In the genomic region with DNA sequence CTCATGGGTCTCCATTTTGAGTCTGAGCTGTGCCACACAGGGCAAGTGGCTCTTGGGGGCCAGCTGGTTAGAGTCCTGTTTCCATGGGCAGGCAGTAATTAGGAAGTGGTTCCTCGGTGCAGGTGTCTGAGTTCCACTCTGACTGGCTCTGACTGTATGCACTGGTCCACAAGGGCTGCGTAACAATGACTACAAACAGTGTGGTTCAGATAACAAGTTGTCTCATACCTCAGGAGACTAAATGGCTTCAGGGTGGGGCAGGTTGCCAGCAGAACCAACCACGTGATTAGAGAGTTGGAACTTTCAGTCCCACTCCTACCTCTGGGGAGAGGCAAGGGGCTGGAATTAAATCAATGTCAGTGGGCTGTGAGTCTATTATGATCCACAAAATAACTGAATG, we compare ENCODE assay signal across 10 mouse cellular contexts. TPM values are rescaled to one million over a fixed set of nuclear protein-coding genes. Genes with fewer than 3 reads are reported as not detected.
DNase-seq lines count a peak whose midpoint lies in the region; ATAC-seq and TF ChIP-seq lines count a peak whose summit lies in the region.
"Had no signal": no experiment of that assay in that cellular context is flagged by ENCODE, and none has a peak within 500 bp of the region (broad histone marks: within the 10 kb centered on the region; RNA-seq: fewer than 3 reads in every experiment).

No protein-coding gene starts in this region.

- peaks cover 12% of the 10 kb centered on the region for H3K4me1 ChIP-seq in kidney, embryonic 16.5 days (ENCODE audit: insufficient read depth, low read length)
- H3K4me1 ChIP-seq in intestine, embryonic 16.5 days (ENCODE audit: control insufficient read depth, insufficient read depth, low read length): peaks cover 31% of the 10 kb centered on the region
- peaks cover 4% of the 10 kb centered on the region; the same call in 1 of the 2 replicates for H3K4me1 ChIP-seq in forebrain, postnatal 0 days (ENCODE audit: insufficient read depth)

- WGBS in kidney, embryonic 16.5 days: 69% methylated on average over 3 of the region's 3 CpGs
- WGBS in intestine, embryonic 16.5 days: 55% methylated on average over 3 of the region's 3 CpGs
- WGBS in forebrain, postnatal 0 days: 67% methylated on average over 3 of the region's 3 CpGs

- no peak for TF ChIP-seq CTCF in forebrain, postnatal 0 days (IDR thresholded peaks at IDR 0.05; ENCODE audit: low read depth)

- ATAC-seq in kidney, embryonic 16.5 days (ENCODE audit: low FRiP score, low TSS enrichment): no peak
- peak; percentile 74 for ATAC-seq in intestine, embryonic 16.5 days
- peak; percentile 91 for ATAC-seq in megakaryocyte-erythroid progenitor cell, adult 5-6 weeks (replicated peaks; ENCODE audit: low FRiP score, low TSS enrichment, poor library complexity, severe bottlenecking)
- ATAC-seq in forebrain, postnatal 0 days: no peak

- no peaks in the 10 kb centered on the region for H3K9me3 ChIP-seq in kidney, embryonic 16.5 days (ENCODE audit: low read length)
- H3K9me3 ChIP-seq in intestine, embryonic 16.5 days (ENCODE audit: control insufficient read depth, low read length): no peaks in the 10 kb centered on the region
- H3K9me3 ChIP-seq in forebrain, postnatal 0 days (ENCODE audit: low read length): no peaks in the 10 kb centered on the region
- H3K9me3 ChIP-seq: hindbrain, embryonic 15.5 days had no signal

- no peak overlapping the region for H3K9ac ChIP-seq in kidney, embryonic 16.5 days (replicated peaks; ENCODE audit: low read length)
- no peak overlapping the region for H3K9ac ChIP-seq in intestine, embryonic 16.5 days (ENCODE audit: low read depth, low read length)
- H3K9ac ChIP-seq in forebrain, postnatal 0 days: no peak overlapping the region
- H3K9ac ChIP-seq: hindbrain, embryonic 15.5 days had no signal

- peak; percentile 58 for DNase-seq in kidney, adult 11 months
- peak; percentile 22 for DNase-seq in ES-CJ7 (ENCODE audit: low read depth, low spot score)
- no peak for DNase-seq in left cerebral cortex, adult 11 months (ENCODE audit: low spot score)
- no peak for DNase-seq in forebrain, postnatal 0 days
- DNase-seq in gastrocnemius, postnatal 10 days: no peak
- DNase-seq: cerebellum, adult 9-11 months had no signal

- no peak overlapping the region for H3K4me2 ChIP-seq in kidney, embryonic 16.5 days (replicated peaks; ENCODE audit: low read depth, low read length)
- H3K4me2 ChIP-seq in intestine, embryonic 16.5 days (ENCODE audit: low read depth, low read length): no peak overlapping the region
- no peak overlapping the region for H3K4me2 ChIP-seq in forebrain, postnatal 0 days (ENCODE audit: low read depth)
- H3K4me2 ChIP-seq: hindbrain, embryonic 15.5 days had no signal

- no peaks in the 10 kb centered on the region for H3K27me3 ChIP-seq in kidney, embryonic 16.5 days (ENCODE audit: insufficient read depth, low read length)
- H3K27me3 ChIP-seq in intestine, embryonic 16.5 days (replicated peaks; ENCODE audit: control insufficient read depth, insufficient read depth, low read length): no peaks in the 10 kb centered on the region
- no peaks in the 10 kb centered on the region for H3K27me3 ChIP-seq in forebrain, postnatal 0 days (ENCODE audit: insufficient read depth, low read length)
- H3K27me3 ChIP-seq: hindbrain, embryonic 15.5 days had no signal

- H3K27ac ChIP-seq in kidney, embryonic 16.5 days (ENCODE audit: low read length): no peak overlapping the region
- no peak overlapping the region for H3K27ac ChIP-seq in intestine, embryonic 16.5 days (ENCODE audit: low read length)
- H3K27ac ChIP-seq in forebrain, postnatal 0 days (ENCODE audit: low read depth, low read length): no peak overlapping the region
- H3K27ac ChIP-seq: hindbrain, embryonic 15.5 days had no signal

- no peak overlapping the region for H3K4me3 ChIP-seq in kidney, embryonic 16.5 days (ENCODE audit: low read length)
- no peak overlapping the region for H3K4me3 ChIP-seq in intestine, embryonic 16.5 days (ENCODE audit: low read length)
- H3K4me3 ChIP-seq in forebrain, postnatal 0 days (ENCODE audit: low read depth, low read length): no peak overlapping the region
- H3K4me3 ChIP-seq: hindbrain, embryonic 15.5 days had no signal

- H3K36me3 ChIP-seq in kidney, embryonic 16.5 days (ENCODE audit: insufficient read depth, low read length): no peaks in the 10 kb centered on the region
- H3K36me3 ChIP-seq in intestine, embryonic 16.5 days (ENCODE audit: control insufficient read depth, insufficient read depth, low read length): no peaks in the 10 kb centered on the region
- 0 out of 2 replicates have a peak, but pooled peaks cover 3% of the 10 kb centered on the region for H3K36me3 ChIP-seq in forebrain, postnatal 0 days (ENCODE audit: insufficient read depth)
- H3K36me3 ChIP-seq: hindbrain, embryonic 15.5 days had no signal

RNA-seq across cellular contexts. Expression of a gene that starts 59.0 kb away (rescaled TPM):
- polyA plus RNA-seq in kidney, embryonic 16.5 days (2015; fragmentation: Nextera tagmentation; extraction: Ambion mirVana): 6.8 and 8.4 TPM in 2 replicates
- 18.5 and 20.1 TPM in 2 replicates for polyA plus RNA-seq in intestine, embryonic 16.5 days (2015; fragmentation: Nextera tagmentation; extraction: Ambion mirVana)
- total RNA-seq in megakaryocyte-erythroid progenitor cell, adult 5-6 weeks (2014; fragmentation: Nextera tagmentation): 4.0 and 5.5 TPM in 2 replicates
- 1.4 and 6.9 TPM in 2 replicates for total RNA-seq in megakaryocyte-erythroid progenitor cell, adult 5-6 weeks (2017)
- 44.9 and 49.6 TPM in 2 replicates for total RNA-seq in forebrain, postnatal 0 days (2014; rRNA removed)
- 6.9 and 10.1 TPM in 2 replicates for polyA plus RNA-seq in forebrain, postnatal 0 days (2015; fragmentation: Nextera tagmentation; extraction: Ambion mirVana)
- total RNA-seq in gastrocnemius, postnatal 10 days (2021): 1 to 10 TPM; 4.2 to 6.4 TPM

Comparison
In these comparisons a context has a peak if more than half of its experiments do, and no peak if none do; other contexts are left out.
1. DNase-seq: peak in kidney, adult 11 months (single experiment) and ES-CJ7 (single experiment); none in left cerebral cortex, adult 11 months (single experiment), forebrain, postnatal 0 days (single experiment) and gastrocnemius, postnatal 10 days (single experiment).
2. ATAC-seq: peak in intestine, embryonic 16.5 days (single experiment) and megakaryocyte-erythroid progenitor cell, adult 5-6 weeks (single experiment); none in kidney, embryonic 16.5 days (single experiment) and forebrain, postnatal 0 days (single experiment).